Mouse (Mus musculus): ENCODE measurements around the gene Sgms2. TPM values are rescaled to one million over a fixed set of nuclear protein-coding genes. Genes with fewer than 3 reads are reported as not detected.

Gene Sgms2
- total RNA-seq, 2 experiments from 2014 or later: 3.3 to 3.9 TPM

Other genes with a start within 250 kb of the Sgms2 start
- 10 to 100 TPM; 25.9 to 28.4 TPM for gene Hadh, start 219.3 kb downstream of the Sgms2 start, total RNA-seq (2021)
- 10 to 100 TPM; 15.0 to 15.1 TPM for gene Cyp2u1, start 188.2 kb downstream of the Sgms2 start, total RNA-seq (2021)
- gene Papss1, start 73.4 kb upstream of the Sgms2 start, total RNA-seq (2021): 10 to 100 TPM; 88.5 to 89.6 TPM

Measured in layer of hippocampus, postnatal 10 days (tissue).